Mouse (Mus musculus) CD4-positive, CD25-positive, alpha-beta regulatory T cell, adult 2 months (primary cell): ENCODE data around the gene Fam170b.

Source experiments
- DNase-seq: peaks from one replicate; pipeline ENCODE4 v3.0.0-alpha.2; 2012; ENCODE audit warnings: low read depth, low spot score

Gene Fam170b

DNA sequence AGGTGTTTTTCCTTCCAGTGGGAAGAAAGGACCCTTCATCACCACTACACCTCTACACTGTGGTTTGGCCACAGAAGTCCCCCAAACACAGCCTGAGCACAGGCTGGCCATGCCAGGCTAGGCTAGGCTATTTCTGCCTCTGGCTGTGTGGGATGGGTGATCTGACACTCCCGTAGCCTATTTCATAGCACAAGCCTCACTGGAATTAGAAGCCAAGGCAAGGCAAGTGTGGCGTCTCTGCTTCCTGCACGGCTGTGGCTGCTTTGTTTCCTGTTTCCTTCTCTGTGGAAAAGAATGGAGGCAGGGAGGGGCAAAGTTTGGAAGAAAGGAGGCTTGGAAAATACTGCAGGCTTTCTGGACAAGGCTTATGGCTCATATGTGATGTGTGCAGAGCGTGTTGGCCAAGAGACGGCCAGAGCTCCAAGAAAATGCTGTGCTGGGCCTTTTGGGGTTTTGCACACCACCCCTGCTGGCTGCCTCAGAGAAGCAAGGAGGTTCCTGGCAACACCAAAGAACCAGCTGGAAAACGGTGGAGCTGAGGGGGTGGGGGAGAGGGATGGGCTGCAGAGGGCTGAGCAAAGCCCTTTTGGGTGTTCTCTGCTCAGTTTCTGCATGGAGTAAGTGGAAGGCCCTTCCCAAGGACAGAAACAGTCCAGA, 5.6 kb upstream of the Fam170b start:
- no peak for DNase-seq

DNA sequence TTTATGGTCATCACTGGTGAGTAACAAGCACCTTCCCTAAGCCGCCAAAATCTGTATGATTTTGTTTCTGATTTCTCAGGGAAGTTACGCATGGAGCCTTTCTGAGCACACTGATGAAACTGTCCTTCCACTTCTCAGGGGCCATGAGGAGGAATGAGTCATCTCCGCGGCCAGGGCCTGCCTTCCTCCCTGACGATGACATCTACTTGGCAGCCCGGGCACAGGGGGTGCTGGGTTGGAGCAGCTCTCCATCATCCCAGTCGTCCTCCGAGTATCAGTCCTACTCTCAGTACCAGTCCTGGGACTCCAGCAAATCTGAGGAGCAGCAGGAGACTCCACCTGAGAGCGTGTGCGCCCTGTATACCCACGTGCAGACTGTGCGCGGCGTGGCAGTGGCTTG, 1.4 kb downstream of the Fam170b start:
- DNase-seq = no peak

DNA sequence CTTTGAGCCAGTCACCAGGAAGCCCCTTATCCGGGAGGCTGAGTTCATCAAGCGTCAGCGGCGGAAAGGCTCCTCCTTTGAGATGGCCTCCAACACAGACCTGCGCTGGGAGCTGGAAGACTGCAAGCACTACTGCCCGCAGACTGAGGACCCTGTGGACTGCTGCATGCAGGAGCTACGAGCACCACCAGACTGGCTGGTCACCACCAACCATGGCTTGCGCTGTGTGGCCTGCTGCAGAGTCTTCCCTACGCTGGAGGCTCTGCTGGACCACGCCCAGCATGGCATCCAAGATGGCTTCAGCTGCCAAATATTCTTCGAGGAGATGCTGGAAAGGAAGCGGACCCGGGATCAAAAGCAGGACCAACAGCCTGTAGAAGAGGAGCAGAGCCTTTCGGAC, 1.8 kb downstream of the Fam170b start:
- no peak for DNase-seq

DNA sequence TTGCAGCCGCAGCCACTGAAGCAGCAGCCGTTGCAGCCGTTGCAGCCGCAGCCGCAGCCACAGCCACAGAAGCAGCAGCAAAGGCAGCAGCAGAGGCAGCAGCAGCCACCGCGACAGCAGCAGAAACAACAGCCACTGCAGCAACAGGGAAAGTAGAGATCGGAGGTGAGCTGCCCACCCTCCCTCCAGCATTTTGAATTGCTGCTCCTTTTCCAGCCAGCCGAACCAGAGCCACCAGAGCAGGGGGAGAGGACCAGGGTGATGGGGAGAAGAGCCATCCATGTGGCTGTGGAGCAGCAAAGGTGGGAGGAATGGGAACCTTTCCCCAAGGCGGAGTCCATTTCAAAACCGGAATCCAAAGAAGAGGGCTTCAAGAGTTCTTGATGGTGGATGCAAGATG, 2.4 kb downstream of the Fam170b start:
- no peak for DNase-seq

DNA sequence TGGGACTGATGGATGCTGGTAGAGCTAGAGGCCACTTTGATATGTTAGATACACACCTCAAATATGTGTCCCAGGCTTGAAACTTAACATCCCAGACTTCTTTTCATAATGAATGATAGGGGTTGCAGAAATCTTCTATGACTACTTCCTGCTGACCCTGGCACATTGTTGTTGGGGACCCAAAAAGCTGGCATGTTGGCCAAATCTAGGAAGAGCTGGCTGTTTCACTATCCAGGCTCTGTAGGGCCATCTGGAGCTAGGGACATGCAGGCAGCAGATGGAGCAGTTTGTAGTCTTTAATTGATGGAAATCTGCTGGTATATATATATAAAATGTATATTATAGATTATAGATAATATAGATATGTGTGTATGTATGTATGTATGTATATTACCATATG, 8.3 kb downstream of the Fam170b start:
- no peak for DNase-seq

DNA sequence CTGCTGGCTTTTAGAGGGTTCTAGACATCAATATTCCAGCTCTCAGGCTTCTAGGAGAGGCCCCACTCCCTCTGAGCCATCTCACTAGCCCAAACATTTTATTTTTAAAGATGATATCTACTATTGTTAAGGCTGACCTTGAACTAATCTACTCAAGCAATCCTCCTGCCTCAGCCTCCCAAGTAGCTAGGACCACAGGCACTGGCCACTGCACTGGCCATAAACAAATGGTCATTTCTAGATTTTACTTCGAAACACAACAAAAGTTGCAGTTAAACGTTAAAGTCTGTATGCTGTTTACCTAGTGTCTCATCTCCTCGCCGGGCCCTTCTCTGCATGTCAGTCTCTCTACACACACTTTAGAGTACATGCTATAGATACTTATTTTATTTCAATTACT, 20.3 kb downstream of the Fam170b start:
- no peak for DNase-seq

DNA sequence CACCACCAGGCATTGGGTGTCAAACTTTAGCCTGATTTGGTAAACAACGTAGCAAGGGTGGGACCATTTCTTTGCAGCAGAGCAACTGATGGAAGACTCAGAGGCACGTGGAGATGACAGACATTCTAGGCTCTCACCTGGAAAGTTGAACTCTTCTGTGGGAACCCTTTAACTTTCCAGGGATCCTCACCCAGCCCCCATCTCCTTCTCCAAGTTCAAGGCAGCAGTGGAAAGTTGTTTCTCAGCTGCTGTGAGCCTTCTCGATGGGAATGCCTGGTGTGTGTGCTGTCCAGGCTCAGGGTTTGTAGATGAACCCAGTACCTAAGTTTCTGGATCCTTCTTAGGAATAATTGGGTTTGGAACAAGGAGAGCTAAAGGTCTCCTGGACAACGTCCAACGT, 22.5 kb downstream of the Fam170b start:
- no peak for DNase-seq

DNA sequence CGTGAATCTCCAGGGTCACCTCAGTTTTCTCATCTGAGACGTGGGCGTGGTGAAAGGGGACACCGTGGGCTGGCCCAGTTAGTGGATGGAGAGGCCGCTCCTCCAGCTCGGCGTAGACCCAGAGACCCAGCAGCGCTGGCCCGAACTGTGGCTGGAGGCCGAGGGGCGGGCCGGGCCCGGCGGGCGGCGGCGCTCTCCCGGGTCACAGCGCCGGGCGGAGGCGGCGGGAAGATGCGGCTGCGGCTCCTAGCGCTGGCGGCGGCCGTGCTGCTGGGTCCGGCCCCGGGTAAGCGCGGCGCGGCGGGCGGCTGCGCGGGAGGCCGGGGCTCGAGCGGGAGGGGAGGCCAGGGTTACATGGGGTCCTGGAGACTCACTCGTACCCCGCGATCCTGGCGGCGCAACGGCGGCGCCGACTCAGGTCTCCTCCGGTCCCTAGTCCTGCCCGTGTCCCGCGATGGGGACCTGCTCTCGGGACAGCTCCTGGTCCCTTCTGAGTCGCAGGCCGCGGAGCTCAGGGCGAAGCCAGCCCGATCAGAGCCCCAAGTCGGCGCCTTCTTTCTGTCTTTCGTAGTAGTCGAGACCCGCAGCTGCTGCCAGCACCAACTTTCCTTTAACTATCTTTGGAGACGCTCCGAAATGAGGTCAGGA, 23.0 kb downstream of the Fam170b start, which contains the start of gene Vstm4:
Vstm4 (plus strand) TSS at position 76 of the 648 bp plus-strand sequence.
- DNase-seq = no peak

DNA sequence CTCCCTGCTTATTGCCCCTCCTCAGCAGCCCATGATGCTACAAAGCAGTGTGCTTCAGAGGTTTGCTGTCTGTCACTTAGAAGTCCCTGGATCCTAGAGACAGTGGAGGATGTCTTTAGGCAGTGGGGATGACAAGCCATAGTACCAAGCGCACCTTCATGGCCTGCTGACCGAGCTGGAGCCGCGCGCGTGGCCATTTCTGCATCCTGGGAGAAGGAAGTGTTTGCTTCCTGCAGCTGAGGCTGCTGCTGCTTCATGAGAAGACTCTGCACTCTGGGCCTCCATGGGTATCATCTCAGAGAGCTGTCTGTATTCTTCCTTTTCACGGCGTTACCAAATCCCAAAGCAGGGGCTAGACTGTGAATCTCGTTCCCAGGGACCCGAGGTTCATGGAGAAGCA, 24.6 kb downstream of the Fam170b start:
- DNase-seq = no peak

DNA sequence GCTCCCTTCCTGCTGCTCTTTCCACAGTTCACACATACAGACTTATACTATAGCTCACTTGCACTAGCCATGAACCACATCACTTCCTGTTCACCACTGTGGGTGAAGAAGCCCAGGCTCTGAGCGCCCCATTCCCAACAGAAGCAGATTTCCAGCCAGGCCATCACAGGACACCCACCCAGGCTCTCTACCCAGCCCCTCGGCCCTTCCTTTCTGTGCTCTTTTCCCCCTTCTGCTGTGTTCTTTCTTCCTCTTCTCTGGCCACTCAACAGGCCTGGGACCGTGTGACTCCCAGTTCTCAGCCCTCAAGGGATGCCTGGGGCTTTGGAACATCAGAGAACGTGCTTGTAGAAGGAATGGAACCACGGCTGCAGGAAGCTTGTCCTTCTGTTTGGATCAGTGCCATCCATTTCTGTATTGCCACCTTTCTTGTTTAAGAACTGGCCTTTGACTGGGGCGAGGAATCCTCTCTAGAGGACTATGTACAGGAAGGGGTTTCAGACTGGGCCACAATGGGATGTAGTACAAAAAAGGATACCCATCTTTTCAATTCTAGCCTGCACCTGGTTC, 25.3 kb downstream of the Fam170b start:
- no peak for DNase-seq

DNA sequence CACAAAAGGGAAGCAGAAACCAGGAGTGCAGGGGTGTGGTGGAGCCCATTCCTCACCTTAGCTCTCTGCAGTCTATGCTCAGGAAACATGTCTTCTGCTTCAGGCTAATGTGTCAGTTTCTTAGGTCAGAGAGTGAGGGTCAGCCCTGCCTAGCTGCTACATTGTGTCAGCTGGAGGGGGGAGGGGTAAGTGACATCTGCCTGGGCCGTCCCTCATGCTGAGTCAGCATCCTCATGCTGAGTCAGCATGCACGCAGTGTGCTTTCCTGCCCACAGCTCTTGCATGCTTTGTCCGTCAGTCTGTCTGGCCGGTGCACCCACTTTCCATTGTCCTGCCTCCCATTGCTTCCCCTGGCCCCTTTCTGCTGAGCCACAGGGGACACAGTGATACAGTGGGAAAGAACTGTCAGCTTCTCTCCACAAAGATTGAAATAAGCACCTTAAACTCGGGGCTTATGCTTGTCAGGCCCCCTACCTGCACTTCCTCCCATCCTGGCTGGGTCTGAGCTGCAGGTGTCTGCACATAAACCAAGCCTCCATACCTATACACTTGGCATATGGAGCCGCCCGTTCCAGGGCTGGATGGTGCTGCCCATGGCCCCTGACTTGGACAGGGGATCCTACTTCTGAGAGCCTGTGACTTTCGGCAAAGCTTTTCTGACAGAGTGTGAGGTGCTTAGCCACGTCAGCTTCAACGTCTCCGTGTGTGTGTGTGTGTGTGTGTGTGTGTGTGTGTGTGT, 26.2 kb downstream of the Fam170b start:
- DNase-seq = no peak

DNA sequence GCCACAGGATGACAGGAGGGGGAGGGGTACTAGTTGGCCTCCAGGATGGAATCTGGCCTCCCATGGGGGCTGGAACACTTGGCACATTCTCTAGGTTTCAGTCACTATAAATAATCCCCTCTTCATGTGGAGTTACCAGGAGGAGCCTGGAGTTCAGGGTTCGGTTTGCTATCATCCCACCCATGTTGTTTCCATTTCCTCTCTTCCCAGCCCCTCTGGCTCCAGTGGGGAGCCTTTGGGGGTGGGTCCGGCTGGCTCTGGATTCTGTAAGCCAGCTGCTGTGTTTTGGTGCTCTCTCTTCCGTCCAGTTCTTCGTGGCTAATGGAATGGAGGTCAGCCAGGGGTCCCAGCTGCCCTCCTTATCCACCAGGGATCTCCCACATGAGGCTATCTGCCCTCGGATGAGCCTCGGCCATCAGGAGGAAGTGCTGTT, 27.4 kb downstream of the Fam170b start:
- DNase-seq = no peak

DNA sequence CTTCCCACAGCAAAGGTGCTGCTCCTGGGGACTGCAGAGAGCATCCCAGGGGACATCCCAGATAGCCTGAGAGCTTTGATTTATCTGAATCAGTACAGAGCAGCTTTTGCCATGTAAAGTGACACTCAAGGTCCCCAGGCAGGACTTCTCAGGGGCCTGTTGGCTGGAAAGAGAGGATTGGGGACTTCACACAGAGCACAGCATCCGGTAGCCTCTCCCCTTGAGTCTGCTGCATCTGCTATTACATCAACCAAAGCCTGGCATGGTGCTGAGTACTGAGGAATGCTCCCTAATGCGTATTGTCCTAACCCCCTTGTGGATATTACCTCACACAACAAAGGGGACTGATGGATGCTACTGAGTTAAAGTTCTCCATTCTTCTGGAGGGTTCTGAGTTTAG, 27.9 kb downstream of the Fam170b start:
- DNase-seq = no peak

DNA sequence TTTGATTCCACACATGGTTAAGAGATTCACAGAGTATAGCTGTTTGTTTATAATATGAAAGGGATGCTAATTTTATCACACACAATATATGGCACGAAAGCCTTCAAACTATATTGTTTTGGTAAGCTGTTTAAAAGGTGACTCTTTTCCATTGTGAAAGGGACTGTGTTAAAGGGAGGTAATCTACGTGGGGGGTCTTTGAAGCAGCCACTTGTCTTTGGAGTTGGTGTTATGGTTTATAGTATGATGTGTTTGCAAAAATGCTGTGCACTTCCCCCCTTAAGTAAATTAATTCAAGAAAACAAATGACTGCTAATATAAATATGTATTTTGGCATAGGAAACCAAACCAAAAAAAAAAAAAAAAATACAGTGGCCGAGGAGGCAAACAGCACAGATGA, 31.6 kb downstream of the Fam170b start:
- no peak for DNase-seq

DNA sequence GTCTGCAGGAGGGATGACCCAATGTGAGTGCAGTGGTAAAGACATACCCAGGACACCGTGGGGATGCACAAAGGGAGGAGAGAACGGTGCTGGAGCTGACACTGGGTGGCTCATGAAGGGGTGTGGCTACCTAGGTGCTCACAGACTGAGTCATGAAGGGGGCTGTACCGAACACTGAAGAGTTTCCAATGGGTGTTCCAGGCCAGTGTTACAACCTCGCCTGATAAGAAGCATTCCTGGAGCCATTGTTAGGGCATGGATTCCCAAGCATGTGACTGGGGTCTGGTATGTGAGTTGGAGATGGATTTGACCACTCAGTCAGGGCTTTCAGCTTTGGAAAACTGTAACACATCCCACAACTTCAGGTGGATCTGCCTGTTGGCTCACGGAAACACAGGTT, 38.2 kb downstream of the Fam170b start:
- no peak for DNase-seq

DNA sequence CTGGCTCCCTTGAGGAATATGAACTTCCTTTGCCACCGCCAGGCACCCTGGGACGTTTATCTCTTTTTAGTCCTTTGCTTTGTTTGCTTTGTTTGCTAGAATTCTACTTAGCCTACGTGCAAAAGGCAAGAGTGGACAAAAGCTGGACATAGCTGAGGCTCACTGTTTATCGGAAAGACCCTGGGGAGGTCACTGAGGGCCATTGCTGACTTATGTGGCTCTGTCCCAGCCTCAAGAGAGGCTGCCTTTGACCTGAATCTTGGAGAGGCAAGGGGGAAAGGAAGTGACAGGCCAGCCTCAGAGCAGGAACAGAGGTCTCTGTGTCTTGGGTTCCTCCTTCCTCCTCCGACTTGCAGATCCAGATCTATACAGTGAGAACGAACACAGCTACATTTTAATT, 43.8 kb downstream of the Fam170b start:
- DNase-seq = no peak

DNA sequence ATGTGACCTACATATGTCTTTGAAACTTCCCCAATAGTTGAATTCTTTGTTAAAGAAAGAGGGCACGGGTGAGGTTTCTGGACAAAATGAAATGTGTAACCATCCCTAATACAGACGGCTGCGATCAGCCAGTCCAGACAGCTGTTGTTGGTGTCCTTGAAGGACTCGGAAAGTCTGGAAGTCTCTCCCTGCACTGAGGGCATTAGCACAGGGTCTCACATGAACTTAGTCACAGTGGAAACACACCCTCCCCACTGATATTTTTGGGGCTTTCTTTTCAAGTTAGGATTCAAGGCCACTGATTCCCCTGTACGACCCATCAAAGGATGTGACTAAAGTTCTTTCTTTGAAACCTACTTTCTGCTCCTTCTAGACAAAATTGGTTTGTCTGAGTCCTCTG, 46.6 kb downstream of the Fam170b start:
- no peak for DNase-seq

DNA sequence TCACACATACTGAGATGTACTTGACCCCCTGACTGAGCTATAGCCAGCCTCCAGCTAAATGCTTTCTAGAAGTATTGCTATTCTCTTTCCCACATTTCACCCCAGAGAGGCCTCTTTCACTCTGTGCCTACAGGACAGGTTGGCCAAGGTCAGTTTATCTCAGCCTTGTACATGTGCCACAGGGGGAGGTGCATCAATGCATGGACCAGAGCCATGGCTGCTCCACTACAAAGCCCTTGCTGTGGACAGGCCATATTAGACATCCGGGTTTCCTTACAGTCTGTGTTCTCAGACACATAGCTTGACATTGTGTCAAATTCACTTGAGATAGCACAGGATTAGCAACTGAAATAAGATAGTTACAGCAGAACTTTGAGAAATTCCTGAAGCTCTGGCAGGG, 47.9 kb downstream of the Fam170b start:
- DNase-seq = no peak
